Mouse (Mus musculus) ES-Bruce4 (cell line): Measurements from ENCODE around the gene Ppm1h.

ENCODE experiments used
- CTCF ChIP-seq: IDR thresholded peaks from one replicate; pipeline ENCODE4 v1.8.1; 2011; ENCODE audit warnings: low read depth, low read length
- EP300 ChIP-seq: IDR thresholded peaks from 2 replicates; pipeline ENCODE4 v1.6.1; 2011; ENCODE audit warnings: low read depth, low read length; ENCODE audit not compliant: insufficient read depth
- POLR2A ChIP-seq: IDR thresholded peaks from one replicate; pipeline ENCODE4 v1.8.1; 2011; ENCODE audit warnings: low read length; ENCODE audit not compliant: insufficient read depth

DNA sequence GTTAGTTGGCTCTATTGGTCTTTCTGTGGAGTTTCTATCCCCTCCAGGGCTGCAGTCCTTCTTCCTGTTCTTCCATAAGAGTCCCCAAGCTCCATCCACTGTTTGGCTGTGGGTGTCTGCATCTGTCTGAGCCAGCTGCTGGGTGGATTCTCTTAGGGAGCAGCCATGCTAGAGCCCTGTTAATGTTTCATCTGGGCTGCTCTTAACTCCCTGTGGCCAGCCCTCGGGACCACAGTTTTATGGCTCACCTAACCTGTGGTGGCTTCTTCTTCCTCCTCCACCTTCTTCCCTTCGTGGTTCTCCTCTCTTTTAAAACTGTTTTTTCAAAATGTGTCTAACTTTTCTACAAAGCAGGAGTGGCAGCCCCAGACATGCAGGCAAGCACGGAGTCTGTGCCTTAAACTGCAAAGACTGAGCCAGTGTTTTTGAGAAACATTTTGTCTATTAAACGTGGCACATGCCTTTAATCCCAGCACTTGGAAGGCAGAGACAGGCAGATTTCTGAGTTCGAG, 5.3 kb downstream of the Ppm1h start:
- TF ChIP-seq CTCF (no peak), POLR2A (no peak), EP300 (no peak)
